Mouse (Mus musculus) testis, adult 2 months (tissue): ENCODE results near the gene Gm10521. TPM values are rescaled to one million over a fixed set of nuclear protein-coding genes. Genes with fewer than 3 reads are reported as not detected.

Experiments used
- H3K27ac ChIP-seq: fragments of 200-500 bp; 2 replicates; pipeline ENCODE4 v1.5.1; 2012; ENCODE audit warnings: low read depth, low read length; ENCODE audit not compliant: control insufficient read depth, insufficient read depth
- H3K27me3 ChIP-seq: fragments of 200-500 bp; 2 replicates; pipeline ENCODE4 v1.6.1; 2012; ENCODE audit warnings: mild to moderate bottlenecking, low read length, moderate library complexity; ENCODE audit not compliant: control insufficient read depth, insufficient read depth
- H3K36me3 ChIP-seq: fragments of 200-500 bp; 2 replicates; pipeline ENCODE4 v1.6.1; 2012; ENCODE audit warnings: mild to moderate bottlenecking, low read length; ENCODE audit not compliant: control insufficient read depth, insufficient read depth
- H3K4me1 ChIP-seq: fragments of 200-500 bp; 2 replicates; pipeline ENCODE4 v1.6.1; 2012; ENCODE audit warnings: low read length; ENCODE audit not compliant: control insufficient read depth, insufficient read depth
- H3K4me3 ChIP-seq: fragments of 200-500 bp; 2 replicates; pipeline ENCODE4 v1.5.1; 2012; ENCODE audit warnings: low read depth, mild to moderate bottlenecking, low read length, moderate library complexity, mixed read lengths; ENCODE audit not compliant: control insufficient read depth
- CTCF ChIP-seq: fragments of 200-500 bp; IDR thresholded peaks from 2 replicates; pipeline ENCODE4 v1.5.1; 2012; ENCODE audit warnings: low read depth, mild to moderate bottlenecking, inconsistent platforms, low read length, moderate library complexity; ENCODE audit not compliant: control insufficient read depth, insufficient read depth, insufficient replicate concordance
- POLR2A ChIP-seq: fragments of 200-500 bp; IDR thresholded peaks from 2 replicates; pipeline ENCODE4 v1.6.1; 2012; ENCODE audit warnings: low read depth, mild to moderate bottlenecking, inconsistent platforms, low read length, moderate library complexity; ENCODE audit not compliant: control insufficient read depth
- polyA plus RNA-seq: library from polyadenylated mRNA; depleted of rRNA; stranded (reverse); fragments of >200 nt; gene quantifications from 2 replicates; pipeline ENCODE4 v1.2.3, GENCODE M21; 2012

Gene Gm10521
- polyA plus RNA-seq, 1 experiment, result 0.05 TPM

DNA sequence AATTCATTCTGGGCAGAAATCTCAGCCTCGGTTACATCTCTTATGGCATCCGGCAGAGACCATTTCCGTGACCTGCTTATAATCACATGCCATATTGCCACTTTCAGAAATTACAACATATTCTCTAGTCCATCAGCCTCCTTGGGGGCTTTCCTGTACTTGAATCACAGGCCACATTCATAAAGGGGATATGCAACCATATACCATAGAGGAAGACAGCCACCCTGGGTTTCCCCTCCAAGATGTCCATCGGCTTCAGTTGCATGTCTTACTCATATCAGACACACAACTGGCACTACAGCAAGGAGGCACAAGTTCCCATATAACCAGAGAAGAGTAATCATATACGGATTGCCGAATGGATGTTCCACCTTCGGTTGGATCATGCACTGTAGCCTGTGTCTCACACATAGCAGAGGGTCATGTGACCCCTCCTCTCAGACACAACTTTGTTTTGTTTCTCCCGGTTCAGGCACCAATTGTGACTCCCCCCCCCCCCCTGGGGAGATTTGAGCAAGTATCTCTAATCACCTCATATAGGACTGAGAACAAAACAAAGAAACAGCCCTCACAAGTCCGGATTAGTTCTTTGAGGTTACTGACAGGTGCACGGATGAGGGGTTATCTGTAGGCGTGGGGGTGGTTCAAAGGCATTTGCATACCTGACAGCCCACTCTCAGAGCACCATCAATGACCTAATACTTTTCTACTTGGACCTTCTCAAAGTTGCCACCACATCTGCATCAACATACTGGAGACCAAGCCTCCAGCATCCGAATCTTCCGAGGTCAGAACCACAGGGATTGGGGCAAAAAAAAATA is 20.4 kb downstream of the Gm10521 start:
- no peak for TF ChIP-seq CTCF
- no peak for TF ChIP-seq POLR2A
- no peaks in the 10 kb centered on the region for H3K4me1 ChIP-seq
- H3K36me3 ChIP-seq, result no peaks in the 10 kb centered on the region
- H3K27ac ChIP-seq, result no peak overlapping the region
- H3K27me3 ChIP-seq, result peaks cover 2% of the 10 kb centered on the region; the same call in 1 of the 2 replicates
- no peak overlapping the region for H3K4me3 ChIP-seq

- no peak for TF ChIP-seq CTCF
- no peak for TF ChIP-seq POLR2A
- Histone ChIP-seq H3K36me3 (no peaks in the 10 kb centered on the region), H3K27ac (no peak within 1 kb of the TSS), H3K4me3 (no peak within 1 kb of the TSS), H3K4me1 (no peaks in the 10 kb centered on the region), H3K27me3 (peaks cover 2% of the 10 kb centered on the region; the same call in 1 of the 2 replicates)
Observed at GRCm38 (mm10) chr1:171917305-171918039, 22.0 kb downstream of the Gm10521 start, which contains the start of gene Slamf6. Gene Slamf6, plus strand, starts transcription at chr1:171917515.

- H3K4me1 ChIP-seq, result no peaks in the 10 kb centered on the region
- H3K27me3 ChIP-seq, result peaks cover 2% of the 10 kb centered on the region; the same call in 1 of the 2 replicates
- H3K4me3 ChIP-seq, result no peak overlapping the region
- H3K27ac ChIP-seq, result no peak overlapping the region
- H3K36me3 ChIP-seq, result no peaks in the 10 kb centered on the region
- no peak for TF ChIP-seq CTCF
- TF ChIP-seq POLR2A, result no peak
Observed at GRCm38 (mm10) chr1:171918136-171918920, 22.9 kb downstream of the Gm10521 start.

DNA sequence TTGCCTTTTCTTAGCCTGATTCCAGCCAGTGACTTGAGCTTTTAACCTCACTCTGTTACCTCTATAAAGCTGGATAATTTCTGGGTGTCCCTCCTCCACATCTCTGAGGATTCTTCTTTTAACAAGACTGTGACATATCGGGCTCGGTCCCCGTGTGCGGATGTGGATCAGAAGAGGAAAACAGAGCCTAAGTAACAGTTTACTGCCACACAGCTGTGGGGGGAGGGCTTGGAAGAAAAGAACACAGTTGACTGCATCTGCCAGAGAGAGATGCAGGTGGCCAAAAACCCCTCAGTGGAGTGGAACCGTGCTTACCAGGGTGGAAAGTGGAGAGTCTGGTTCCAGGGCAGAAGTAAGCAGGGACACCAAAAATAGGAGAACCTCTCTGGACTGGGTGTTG is 23.7 kb downstream of the Gm10521 start:
- no peak overlapping the region for H3K4me3 ChIP-seq
- H3K36me3 ChIP-seq, result no peaks in the 10 kb centered on the region
- TF ChIP-seq POLR2A, result no peak
- TF ChIP-seq CTCF, result no peak
- no peak overlapping the region for H3K27ac ChIP-seq
- no peaks in the 10 kb centered on the region for H3K4me1 ChIP-seq
- peaks cover 2% of the 10 kb centered on the region; the same call in 1 of the 2 replicates for H3K27me3 ChIP-seq

DNA sequence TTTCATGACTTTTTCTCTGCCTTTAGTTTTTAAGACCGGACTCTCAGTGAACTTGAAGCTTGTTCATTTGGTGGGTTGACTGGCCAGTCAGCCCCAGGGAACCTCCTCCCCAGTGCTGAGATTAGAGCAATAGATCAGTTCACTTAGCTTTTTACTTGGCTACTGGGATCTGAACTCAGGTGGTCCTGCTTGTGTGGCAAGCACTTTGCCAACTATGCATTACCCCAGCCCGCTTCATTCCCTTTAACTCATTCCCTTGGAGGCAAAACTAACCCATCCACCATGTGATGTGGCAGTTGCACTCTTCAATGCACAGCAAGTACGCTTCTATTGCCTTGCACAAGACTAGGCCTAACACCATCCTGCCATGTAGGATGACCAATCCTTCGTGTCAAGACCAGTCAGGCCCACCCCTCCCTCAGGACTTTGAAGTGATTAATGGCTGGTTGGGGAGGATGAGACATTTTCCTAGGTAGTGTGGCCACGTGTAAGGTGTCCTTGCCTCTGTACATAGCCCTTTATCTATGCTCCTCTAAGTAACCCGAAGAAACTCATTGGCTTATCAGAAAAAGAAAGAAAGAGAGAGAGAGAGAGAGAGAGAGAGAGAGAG is 24.5 kb downstream of the Gm10521 start:
- no peak for TF ChIP-seq POLR2A
- no peak for TF ChIP-seq CTCF
- no peak overlapping the region for H3K4me3 ChIP-seq
- H3K27me3 ChIP-seq, result peaks cover 2% of the 10 kb centered on the region; the same call in 1 of the 2 replicates
- no peaks in the 10 kb centered on the region for H3K4me1 ChIP-seq
- no peak overlapping the region for H3K27ac ChIP-seq
- no peaks in the 10 kb centered on the region for H3K36me3 ChIP-seq

- H3K36me3 ChIP-seq, result no peaks in the 10 kb centered on the region
- no peak overlapping the region for H3K27ac ChIP-seq
- no peaks in the 10 kb centered on the region for H3K4me1 ChIP-seq
- TF ChIP-seq POLR2A (no peak), CTCF (no peak)
- H3K27me3 ChIP-seq, result peaks cover 2% of the 10 kb centered on the region; the same call in 1 of the 2 replicates
- H3K4me3 ChIP-seq, result no peak overlapping the region
Observed at GRCm38 (mm10) chr1:171920989-171921621, 25.6 kb downstream of the Gm10521 start.
